Mouse (Mus musculus) MEL (cell line): ENCODE measurements at regions not wholly inside any gene's neighbourhood (a gene's known extent, or its start where the extent isn't known, plus 50 kb on each side); places are given as distances from the start of the nearest gene placed in this dataset.

ENCODE experiments used
- CTCF ChIP-seq, 3 experiments: IDR thresholded peaks in 2 of 3; conservative IDR thresholded peaks in 1 of 3; 2 replicates each; pipeline ENCODE4 v1.5.1; 2011 to 2012; ENCODE audit warnings: low read length in 3 of 3, low read depth in 2 of 3, mild to moderate bottlenecking in 2 of 3, improper control_type of control experiment in 1 of 3, inconsistent platforms in 1 of 3, mixed read lengths in 1 of 3, moderate library complexity in 1 of 3; ENCODE audit not compliant: control insufficient read depth in 1 of 3, insufficient read depth in 1 of 3, poor library complexity in 1 of 3, severe bottlenecking in 1 of 3
- EP300 ChIP-seq, 2 experiments: IDR thresholded peaks; 2 replicates each; pipeline ENCODE4 v1.6.1; 2011; ENCODE audit warnings: improper control_type of control experiment in 2 of 2, low read length in 2 of 2, low read depth in 1 of 2, mild to moderate bottlenecking in 1 of 2
- MAX ChIP-seq: IDR thresholded peaks from 2 replicates; pipeline ENCODE4 v1.6.1; 2011; ENCODE audit warnings: low read length, improper control_type of control experiment
- NELFE ChIP-seq: IDR thresholded peaks from 2 replicates; pipeline ENCODE4 v1.6.1; 2011; ENCODE audit warnings: low read depth, low read length, improper control_type of control experiment
- RCOR1 ChIP-seq: IDR thresholded peaks from 2 replicates; pipeline ENCODE4 v1.6.1; 2012; ENCODE audit warnings: low read depth, mild to moderate bottlenecking, inconsistent platforms, low read length, improper control_type of control experiment
- TAL1 ChIP-seq: IDR thresholded peaks from 2 replicates; pipeline ENCODE4 v1.6.1; 2012; ENCODE audit warnings: mild to moderate bottlenecking, inconsistent platforms, low read length, moderate library complexity, mixed read lengths

DNA sequence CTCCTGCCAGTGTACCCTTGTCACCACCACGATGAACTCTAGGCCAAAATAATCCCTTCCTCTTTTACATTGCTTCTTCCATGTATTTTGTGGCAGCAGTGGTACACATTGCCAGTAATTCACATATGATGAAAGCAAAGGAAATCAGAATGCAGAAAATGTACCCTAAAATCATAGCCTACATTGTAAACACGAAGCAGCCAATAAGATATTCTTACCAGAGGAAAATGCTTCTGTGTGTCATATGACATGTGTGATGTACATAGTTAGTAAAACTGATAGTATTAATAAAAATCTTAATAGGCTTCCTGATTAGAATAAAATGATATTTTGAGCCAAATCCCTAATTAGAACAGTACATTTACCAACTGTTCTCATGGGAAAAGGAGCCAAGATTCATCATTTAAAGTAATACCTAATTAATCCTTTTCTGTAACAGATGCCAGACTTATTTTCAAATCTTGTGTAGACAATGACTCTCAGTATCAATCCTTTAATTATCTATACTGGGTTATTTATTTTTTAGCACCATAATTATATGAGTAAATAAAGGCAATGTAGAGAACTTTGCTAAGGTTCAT lies 88.3 kb upstream of the Prmt6 start:
- TF ChIP-seq EP300 (IDR thresholded peaks at IDR 0.05; ENCODE audit: low read depth in 1 of 2, low read length in 2 of 2), result no peak
- TF ChIP-seq NELFE, result no peak
- no peak for TF ChIP-seq MAX
- no peak for TF ChIP-seq CTCF (IDR thresholded peaks at IDR 0.05 in 2 of 3, conservative IDR thresholded peaks at IDR 0.05 in 1 of 3; ENCODE audit: control insufficient read depth in 1 of 3, insufficient read depth in 1 of 3, low read depth in 2 of 3, low read length in 3 of 3, poor library complexity in 1 of 3, severe bottlenecking in 1 of 3)
- no peak for TF ChIP-seq TAL1
- no peak for TF ChIP-seq RCOR1
